Mouse (Mus musculus) embryonic fibroblast, embryonic 13.5 days (primary cell): Measurements from ENCODE around the gene St8sia6.

Source experiments
- CTCF ChIP-seq: IDR thresholded peaks from 2 replicates; pipeline ENCODE4 v1.5.1; 2011; ENCODE audit warnings: mild to moderate bottlenecking, control low read depth, low read length, moderate library complexity, borderline replicate concordance; ENCODE audit not compliant: insufficient read depth
- POLR2A ChIP-seq: IDR thresholded peaks from 2 replicates; pipeline ENCODE4 v1.6.1; 2011; ENCODE audit warnings: low read depth, mild to moderate bottlenecking, control low read depth, low read length, moderate library complexity

DNA sequence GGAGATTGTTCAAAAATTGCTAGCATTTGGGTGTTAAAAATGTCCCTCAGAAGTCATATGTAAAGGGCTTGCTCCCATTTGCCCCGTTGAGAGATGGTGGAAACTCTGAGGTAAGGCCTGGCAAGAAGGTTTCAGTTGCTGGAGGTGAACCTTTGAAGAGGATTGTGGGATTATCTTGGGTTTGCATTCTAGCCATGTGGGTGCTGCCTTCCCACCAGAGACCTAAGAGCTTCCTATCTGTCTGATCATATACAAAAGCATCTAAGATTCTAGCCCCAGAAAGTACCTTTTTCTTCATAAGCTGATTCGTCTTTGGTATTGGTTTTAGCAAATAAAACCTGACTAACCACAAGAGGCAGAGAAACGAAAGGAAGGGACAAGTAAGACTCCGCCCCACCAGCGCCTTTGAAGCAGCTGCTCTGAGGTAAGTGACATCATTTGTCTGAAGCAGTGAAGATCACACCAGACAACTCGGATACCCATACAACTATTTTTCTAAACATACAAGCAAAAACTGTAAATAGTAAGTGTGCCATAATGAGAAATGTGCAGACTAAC lies 75.2 kb downstream of the St8sia6 start:
- TF ChIP-seq POLR2A = no peak
- no peak for TF ChIP-seq CTCF
